Mouse (Mus musculus): ENCODE data around the gene Pigb.

DNA sequence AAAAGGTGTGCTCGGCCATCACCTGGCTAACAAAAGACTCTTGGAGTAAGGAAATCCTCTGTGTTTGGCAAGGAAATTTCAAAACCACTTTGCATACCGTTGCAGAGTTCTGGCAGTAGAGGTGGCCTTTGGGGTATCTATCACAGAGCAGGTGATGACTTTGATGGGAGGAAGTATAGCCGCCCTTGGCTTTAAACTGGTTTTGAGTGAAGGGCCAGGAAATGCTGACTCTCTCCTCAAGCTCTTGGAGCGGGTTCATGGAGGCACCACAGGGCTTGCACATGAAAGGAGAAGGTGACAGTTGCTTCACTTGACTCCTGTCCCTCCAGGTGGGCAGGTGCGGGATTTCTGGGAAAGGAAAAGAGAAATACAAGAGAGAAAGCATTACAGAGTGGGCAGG lies 47.4 kb upstream of the Pigb start:
- no peak for TF ChIP-seq CTCF (IDR thresholded peaks at IDR 0.05; ENCODE audit: borderline replicate concordance, control insufficient read depth, extremely low read depth, insufficient read depth, low read length, poor library complexity)
- no peak for TF ChIP-seq POLR2A (IDR thresholded peaks at IDR 0.05; ENCODE audit: control insufficient read depth, extremely low read depth, insufficient read depth, low read length, poor library complexity)

All from thymus, adult 2 months (tissue).